Mouse (Mus musculus): Measurements from ENCODE around the gene Gemin5. TPM values are rescaled to one million over a fixed set of nuclear protein-coding genes. Genes with fewer than 3 reads are reported as not detected.

Gene Gemin5
- polyA plus RNA-seq, 1 experiment from 2014 or later, result 15.5 TPM

- no peak overlapping the region for H3K4me2 ChIP-seq
- no peak for ATAC-seq (ENCODE audit: low read depth)
- H3K9ac ChIP-seq, result no peak overlapping the region
- H3K4me3 ChIP-seq (replicated peaks), result no peak overlapping the region
- H3K27me3 ChIP-seq, result no peaks in the 10 kb centered on the region
- H3K36me3 ChIP-seq, result peaks cover 93% of the 10 kb centered on the region
- WGBS (ENCODE audit: insufficient replicate concordance), result 84% methylated on average over 3 of the region's 3 CpGs
- no peak for DNase-seq
- H3K9me3 ChIP-seq (replicated peaks), result no peaks in the 10 kb centered on the region
- H3K4me1 ChIP-seq (replicated peaks), result peaks cover 19% of the 10 kb centered on the region
- no peak overlapping the region for H3K27ac ChIP-seq
These were observed 36.3 kb downstream of the Gemin5 start for GRCm38 (mm10) chr11:58132026-58132425.

GRCm38 (mm10) chr11:58129302-58129843 is 39.0 kb downstream of the Gemin5 start:
- Histone ChIP-seq H3K27ac (no peak overlapping the region), H3K36me3 (peaks cover 93% of the 10 kb centered on the region), H3K4me2 (no peak overlapping the region), H3K4me3 (replicated peaks) (no peak overlapping the region), H3K9me3 (replicated peaks) (no peaks in the 10 kb centered on the region), H3K9ac (0 out of 2 replicates have a peak overlapping the region, but pooled peaks have one; percentile 14), H3K4me1 (replicated peaks) (peaks cover 25% of the 10 kb centered on the region), H3K27me3 (no peaks in the 10 kb centered on the region)
- DNase-seq (no peak), ATAC-seq (ENCODE audit: low read depth) (no peak)
- WGBS (ENCODE audit: insufficient replicate concordance), result 81% methylated on average over 6 of the region's 6 CpGs

- Histone ChIP-seq H3K4me2 (0 out of 2 replicates have a peak overlapping the region, but pooled peaks have one; percentile 25), H3K27ac (peak overlapping the region; percentile 80), H3K9ac (peak overlapping the region; percentile 22; the same call in 1 of the 2 replicates), H3K36me3 (peaks cover 94% of the 10 kb centered on the region), H3K9me3 (replicated peaks) (no peaks in the 10 kb centered on the region), H3K4me3 (replicated peaks) (no peak overlapping the region), H3K27me3 (no peaks in the 10 kb centered on the region), H3K4me1 (replicated peaks) (peaks cover 25% of the 10 kb centered on the region)
- ATAC-seq (ENCODE audit: low read depth), result peak; percentile 91
- peak; percentile 64 for DNase-seq
- 10% methylated on average over 2 of the region's 2 CpGs for WGBS (ENCODE audit: insufficient replicate concordance)
These were observed 40.8 kb downstream of the Gemin5 start for GRCm38 (mm10) chr11:58127544-58127943.

GRCm38 (mm10) chr11:58126397-58127160 is 41.8 kb downstream of the Gemin5 start:
- no peak overlapping the region for H3K4me2 ChIP-seq
- H3K27me3 ChIP-seq, result no peaks in the 10 kb centered on the region
- 75% methylated on average over 7 of the region's 7 CpGs for WGBS (ENCODE audit: insufficient replicate concordance)
- no peak for DNase-seq
- H3K9me3 ChIP-seq (replicated peaks), result no peaks in the 10 kb centered on the region
- H3K27ac ChIP-seq, result peak overlapping the region; percentile 44; the same call in 1 of the 2 replicates
- no peak for ATAC-seq (ENCODE audit: low read depth)
- H3K4me3 ChIP-seq (replicated peaks), result no peak overlapping the region
- H3K9ac ChIP-seq, result no peak overlapping the region
- peaks cover 93% of the 10 kb centered on the region for H3K36me3 ChIP-seq
- peaks cover 25% of the 10 kb centered on the region for H3K4me1 ChIP-seq (replicated peaks)

GRCm38 (mm10) chr11:58125021-58125420 is 43.3 kb downstream of the Gemin5 start:
- no peak for ATAC-seq (ENCODE audit: low read depth)
- WGBS (ENCODE audit: insufficient replicate concordance), result 85% methylated on average over 11 of the region's 11 CpGs
- no peaks in the 10 kb centered on the region for H3K27me3 ChIP-seq
- no peak overlapping the region for H3K9ac ChIP-seq
- H3K36me3 ChIP-seq, result peaks cover 93% of the 10 kb centered on the region
- H3K9me3 ChIP-seq (replicated peaks), result no peaks in the 10 kb centered on the region
- no peak for DNase-seq
- H3K4me2 ChIP-seq, result no peak overlapping the region
- peaks cover 25% of the 10 kb centered on the region for H3K4me1 ChIP-seq (replicated peaks)
- no peak overlapping the region for H3K4me3 ChIP-seq (replicated peaks)
- H3K27ac ChIP-seq, result no peak overlapping the region

GRCm38 (mm10) chr11:58123711-58124110 is 44.6 kb downstream of the Gemin5 start:
- H3K27me3 ChIP-seq, result no peaks in the 10 kb centered on the region
- no peak overlapping the region for H3K9ac ChIP-seq
- H3K4me1 ChIP-seq (replicated peaks), result peaks cover 22% of the 10 kb centered on the region
- H3K36me3 ChIP-seq, result peaks cover 92% of the 10 kb centered on the region
- WGBS (ENCODE audit: insufficient replicate concordance), result 79% methylated on average over 2 of the region's 2 CpGs
- H3K4me3 ChIP-seq (replicated peaks), result no peak overlapping the region
- no peak for DNase-seq
- no peak for ATAC-seq (ENCODE audit: low read depth)
- no peak overlapping the region for H3K4me2 ChIP-seq
- no peaks in the 10 kb centered on the region for H3K9me3 ChIP-seq (replicated peaks)
- H3K27ac ChIP-seq, result no peak overlapping the region

GRCm38 (mm10) chr11:58121351-58121750 is 47.0 kb downstream of the Gemin5 start:
- H3K9ac ChIP-seq, result no peak overlapping the region
- ATAC-seq (ENCODE audit: low read depth), result no peak
- 85% methylated on average over 9 of the region's 9 CpGs for WGBS (ENCODE audit: insufficient replicate concordance)

GRCm38 (mm10) chr11:58120655-58121054 is 47.7 kb downstream of the Gemin5 start:
- no peaks in the 10 kb centered on the region for H3K9me3 ChIP-seq (replicated peaks)
- DNase-seq (no peak), ATAC-seq (ENCODE audit: low read depth) (no peak)
- H3K4me1 ChIP-seq (replicated peaks), result no peaks in the 10 kb centered on the region; the same call in 1 of the 2 replicates
- peaks cover 95% of the 10 kb centered on the region for H3K36me3 ChIP-seq
- H3K4me3 ChIP-seq (replicated peaks), result no peak overlapping the region
- no peak overlapping the region for H3K9ac ChIP-seq
- no peak overlapping the region for H3K27ac ChIP-seq
- no peak overlapping the region for H3K4me2 ChIP-seq
- no peaks in the 10 kb centered on the region for H3K27me3 ChIP-seq
- 77% methylated on average over 3 of the region's 3 CpGs for WGBS (ENCODE audit: insufficient replicate concordance)

More at GRCm38 (mm10) chr11:58121351-58121750, 47.0 kb downstream of the Gemin5 start:
- DNase-seq, result no peak
- H3K4me2 ChIP-seq, result no peak overlapping the region
- H3K9me3 ChIP-seq (replicated peaks), result no peaks in the 10 kb centered on the region
- H3K27ac ChIP-seq, result no peak overlapping the region; the same call in 1 of the 2 replicates
- H3K4me1 ChIP-seq (replicated peaks), result no peaks in the 10 kb centered on the region; the same call in 1 of the 2 replicates
- H3K27me3 ChIP-seq, result no peaks in the 10 kb centered on the region
- peaks cover 95% of the 10 kb centered on the region for H3K36me3 ChIP-seq
- no peak overlapping the region for H3K4me3 ChIP-seq (replicated peaks)

- no peak overlapping the region for H3K4me3 ChIP-seq (replicated peaks)
- DNase-seq (no peak), ATAC-seq (ENCODE audit: low read depth) (no peak)
- H3K9ac ChIP-seq, result no peak overlapping the region
- H3K27ac ChIP-seq, result no peak overlapping the region
- WGBS (ENCODE audit: insufficient replicate concordance), result 74% methylated on average over 10 of the region's 10 CpGs
- no peak overlapping the region for H3K4me2 ChIP-seq
- peaks cover 98% of the 10 kb centered on the region for H3K36me3 ChIP-seq
- H3K27me3 ChIP-seq, result no peaks in the 10 kb centered on the region
- H3K4me1 ChIP-seq (replicated peaks), result no peaks in the 10 kb centered on the region; the same call in 1 of the 2 replicates
- H3K9me3 ChIP-seq (replicated peaks), result no peaks in the 10 kb centered on the region
These were observed 51.2 kb downstream of the Gemin5 start for GRCm38 (mm10) chr11:58117044-58117652.

GRCm38 (mm10) chr11:58116560-58116959 is 51.8 kb downstream of the Gemin5 start:
- 43% methylated on average over 1 of the region's 1 CpGs for WGBS (ENCODE audit: insufficient replicate concordance)
- no peak overlapping the region for H3K4me3 ChIP-seq (replicated peaks)
- H3K27ac ChIP-seq, result no peak overlapping the region; the same call in 1 of the 2 replicates

GRCm38 (mm10) chr11:58107664-58108337 is 60.5 kb downstream of the Gemin5 start:
- Histone ChIP-seq H3K4me2 (no peak overlapping the region), H3K4me1 (replicated peaks) (peaks cover 38% of the 10 kb centered on the region), H3K27me3 (no peaks in the 10 kb centered on the region), H3K9me3 (replicated peaks) (no peaks in the 10 kb centered on the region), H3K27ac (no peak overlapping the region), H3K36me3 (peaks cover 38% of the 10 kb centered on the region), H3K4me3 (replicated peaks) (no peak overlapping the region), H3K9ac (no peak overlapping the region)
- DNase-seq (no peak), ATAC-seq (ENCODE audit: low read depth) (no peak)
- 74% methylated on average over 4 of the region's 4 CpGs for WGBS (ENCODE audit: insufficient replicate concordance)

More at GRCm38 (mm10) chr11:58116560-58116959, 51.8 kb downstream of the Gemin5 start:
- Histone ChIP-seq H3K9me3 (replicated peaks) (no peaks in the 10 kb centered on the region), H3K4me2 (no peak overlapping the region), H3K4me1 (replicated peaks) (no peaks in the 10 kb centered on the region; the same call in 1 of the 2 replicates), H3K9ac (no peak overlapping the region), H3K27me3 (no peaks in the 10 kb centered on the region), H3K36me3 (peaks cover 98% of the 10 kb centered on the region)
- ATAC-seq (ENCODE audit: low read depth) (no peak), DNase-seq (no peak)

All from liver, embryonic 13.5 days (tissue).